Mouse (Mus musculus): Measurements from ENCODE around the gene Kcnk1. TPM values are rescaled to one million over a fixed set of nuclear protein-coding genes. Genes with fewer than 3 reads are reported as not detected.

The Kcnk1 gene
- total and polyA plus RNA-seq, 2 experiments, result 0.17 to 0.28 TPM

DNA sequence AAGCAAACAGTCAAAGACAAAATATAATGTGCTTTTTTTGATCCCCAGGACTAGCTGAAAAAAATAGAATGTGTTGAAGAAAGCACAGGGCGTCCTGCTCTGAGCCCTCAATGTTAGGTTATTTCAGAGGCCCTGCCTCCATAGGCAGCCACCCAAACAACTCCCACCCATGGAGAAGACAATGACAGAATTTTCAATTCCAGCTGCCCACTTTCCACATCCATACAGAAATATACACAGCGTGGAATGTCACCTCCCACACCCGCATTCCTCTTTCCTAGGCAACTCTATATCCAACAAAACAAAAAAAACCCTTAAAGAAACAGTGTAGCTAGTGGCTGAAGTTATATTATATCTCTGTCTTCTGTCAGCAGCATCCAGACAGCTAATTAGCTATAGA is 23.6 kb upstream of the Kcnk1 start:
- no peak overlapping the region for H3K4me3 ChIP-seq (ENCODE audit: insufficient read depth, low read depth, low read length)
- no peaks in the 10 kb centered on the region for H3K27me3 ChIP-seq (ENCODE audit: control insufficient read depth, insufficient read depth, low read length)
- no peak for TF ChIP-seq POLR2A (IDR thresholded peaks at IDR 0.05; ENCODE audit: extremely low read depth, insufficient read depth, low read length)
- TF ChIP-seq CTCF (IDR thresholded peaks at IDR 0.05; ENCODE audit: low read depth, low read length), result no peak
- no peaks in the 10 kb centered on the region for H3K36me3 ChIP-seq (ENCODE audit: control insufficient read depth, insufficient read depth, low read length)
- no peaks in the 10 kb centered on the region for H3K79me2 ChIP-seq (ENCODE audit: control insufficient read depth, insufficient read depth, low read length)
- DNase-seq (ENCODE audit: extremely low read depth, low read depth, low spot score), result no peak
- no peak overlapping the region for H3K9ac ChIP-seq (ENCODE audit: low read depth, low read length)
- H3K27ac ChIP-seq (replicated peaks; ENCODE audit: insufficient read depth, low read depth, low read length), result no peak overlapping the region
- WGBS, result 77% methylated on average over 3 of the region's 3 CpGs
- no peaks in the 10 kb centered on the region for H3K4me1 ChIP-seq (ENCODE audit: control insufficient read depth, insufficient read depth, low read length)

DNA sequence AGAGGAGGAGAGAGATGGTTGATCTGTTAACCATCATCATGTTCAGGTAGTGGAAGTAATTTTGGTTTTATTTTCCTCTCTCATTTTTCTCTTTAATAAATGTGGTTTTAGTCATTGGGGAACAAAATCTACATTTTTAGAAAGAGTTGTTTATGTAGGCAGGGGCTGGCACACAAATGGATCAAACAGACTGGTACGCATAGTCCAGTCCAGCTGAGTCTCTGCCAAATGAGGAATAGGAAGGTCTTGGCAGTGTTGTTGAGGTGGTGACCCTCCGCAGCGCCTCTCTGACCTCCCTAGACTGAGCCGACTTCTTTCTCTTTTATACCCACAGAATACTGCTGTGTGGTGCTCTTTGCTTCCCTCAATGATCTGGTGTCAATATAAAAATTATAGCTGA is 19.0 kb upstream of the Kcnk1 start:
- Histone ChIP-seq H3K36me3 (ENCODE audit: control insufficient read depth, insufficient read depth, low read length) (no peaks in the 10 kb centered on the region), H3K27me3 (ENCODE audit: control insufficient read depth, insufficient read depth, low read length) (no peaks in the 10 kb centered on the region), H3K4me3 (ENCODE audit: insufficient read depth, low read depth, low read length) (no peak overlapping the region), H3K9ac (ENCODE audit: low read depth, low read length) (no peak overlapping the region), H3K79me2 (ENCODE audit: control insufficient read depth, insufficient read depth, low read length) (no peaks in the 10 kb centered on the region), H3K27ac (replicated peaks; ENCODE audit: insufficient read depth, low read depth, low read length) (no peak overlapping the region), H3K4me1 (ENCODE audit: control insufficient read depth, insufficient read depth, low read length) (no peaks in the 10 kb centered on the region)
- no peak for TF ChIP-seq POLR2A (IDR thresholded peaks at IDR 0.05; ENCODE audit: extremely low read depth, insufficient read depth, low read length)
- TF ChIP-seq CTCF (IDR thresholded peaks at IDR 0.05; ENCODE audit: low read depth, low read length), result no peak
- WGBS, result 49% methylated on average over 4 of the region's 4 CpGs
- peak; percentile 50 for DNase-seq (ENCODE audit: extremely low read depth, low read depth, low spot score)

DNA sequence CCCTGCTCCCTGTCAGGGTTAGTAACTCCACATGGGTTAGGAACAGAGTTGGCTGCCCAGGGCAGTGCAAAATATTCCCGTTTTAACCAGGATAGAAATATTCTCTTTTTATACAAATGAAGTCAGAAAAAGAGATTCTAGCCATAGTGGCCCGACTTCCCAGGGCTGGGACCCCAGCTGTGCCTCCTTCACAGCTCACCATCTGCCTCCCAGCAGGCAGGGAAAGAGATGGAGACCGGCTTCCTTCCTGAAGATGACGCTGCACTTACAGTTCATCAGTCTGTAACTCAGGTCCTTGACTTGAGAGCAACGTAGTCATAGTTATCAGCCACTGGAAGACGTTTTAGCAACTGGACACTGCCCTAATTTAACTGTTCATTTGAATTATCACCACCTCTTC is 14.1 kb upstream of the Kcnk1 start:
- no peaks in the 10 kb centered on the region for H3K79me2 ChIP-seq (ENCODE audit: control insufficient read depth, insufficient read depth, low read length)
- no peak for DNase-seq (ENCODE audit: extremely low read depth, low read depth, low spot score)
- TF ChIP-seq POLR2A (IDR thresholded peaks at IDR 0.05; ENCODE audit: extremely low read depth, insufficient read depth, low read length) (no peak), CTCF (IDR thresholded peaks at IDR 0.05; ENCODE audit: low read depth, low read length) (no peak)
- no peaks in the 10 kb centered on the region for H3K36me3 ChIP-seq (ENCODE audit: control insufficient read depth, insufficient read depth, low read length)
- H3K9ac ChIP-seq (ENCODE audit: low read depth, low read length), result no peak overlapping the region
- 31% methylated on average over 6 of the region's 6 CpGs for WGBS
- no peak overlapping the region for H3K4me3 ChIP-seq (ENCODE audit: insufficient read depth, low read depth, low read length)
- no peaks in the 10 kb centered on the region for H3K27me3 ChIP-seq (ENCODE audit: control insufficient read depth, insufficient read depth, low read length)
- H3K27ac ChIP-seq (replicated peaks; ENCODE audit: insufficient read depth, low read depth, low read length), result no peak overlapping the region
- peaks cover 2% of the 10 kb centered on the region for H3K4me1 ChIP-seq (ENCODE audit: control insufficient read depth, insufficient read depth, low read length)

DNA sequence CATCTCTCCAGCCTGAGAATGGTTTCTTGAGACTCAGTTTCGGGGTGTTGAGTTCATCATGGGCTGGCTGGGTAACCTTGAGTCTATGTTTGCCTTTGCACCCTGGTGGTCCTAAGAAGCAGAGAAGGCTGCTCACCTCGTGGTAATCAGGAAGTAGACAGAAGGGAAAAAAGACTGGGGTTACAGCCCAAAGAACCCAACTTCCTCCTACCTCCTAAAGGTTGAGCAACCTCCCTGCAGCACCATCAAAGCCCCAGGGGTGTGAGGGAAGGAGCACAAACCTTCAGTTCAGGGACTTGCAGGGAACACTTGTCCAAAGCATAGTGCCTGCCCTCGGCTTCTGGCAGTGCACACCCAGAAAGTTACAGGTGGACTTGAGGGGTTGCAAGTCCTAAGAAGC is 11.5 kb upstream of the Kcnk1 start:
- WGBS, result 61% methylated on average over 3 of the region's 3 CpGs
- no peaks in the 10 kb centered on the region for H3K36me3 ChIP-seq (ENCODE audit: control insufficient read depth, insufficient read depth, low read length)

DNA sequence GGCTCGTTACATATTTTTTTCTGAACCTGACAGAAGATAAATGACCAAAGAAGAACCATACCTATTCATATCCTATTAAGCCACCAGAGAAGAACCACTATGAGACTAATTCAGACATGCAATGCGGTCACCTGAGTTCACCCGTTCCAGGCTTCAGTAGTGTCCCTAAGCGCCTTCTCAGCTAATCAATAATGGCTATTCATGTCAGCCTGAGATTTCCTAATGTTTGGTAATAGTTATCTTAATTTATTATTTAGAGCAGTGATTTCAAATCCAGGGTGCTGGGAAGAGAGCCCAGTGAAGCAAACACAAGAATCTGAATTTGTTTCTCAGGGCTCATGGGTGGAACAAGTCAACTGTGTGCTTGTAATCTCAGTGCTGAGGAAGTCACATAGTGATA is 10.8 kb upstream of the Kcnk1 start:
- 44% methylated on average over 4 of the region's 4 CpGs for WGBS
- TF ChIP-seq CTCF (IDR thresholded peaks at IDR 0.05; ENCODE audit: low read depth, low read length), result no peak
- TF ChIP-seq POLR2A (IDR thresholded peaks at IDR 0.05; ENCODE audit: extremely low read depth, insufficient read depth, low read length), result no peak
- peak; percentile 76 for DNase-seq (ENCODE audit: extremely low read depth, low read depth, low spot score)
- H3K36me3 ChIP-seq (ENCODE audit: control insufficient read depth, insufficient read depth, low read length), result no peaks in the 10 kb centered on the region
- no peaks in the 10 kb centered on the region for H3K27me3 ChIP-seq (ENCODE audit: control insufficient read depth, insufficient read depth, low read length)
- H3K79me2 ChIP-seq (ENCODE audit: control insufficient read depth, insufficient read depth, low read length), result no peaks in the 10 kb centered on the region
- no peak overlapping the region for H3K9ac ChIP-seq (ENCODE audit: low read depth, low read length)
- no peak overlapping the region for H3K4me3 ChIP-seq (ENCODE audit: insufficient read depth, low read depth, low read length)
- H3K4me1 ChIP-seq (ENCODE audit: control insufficient read depth, insufficient read depth, low read length), result peaks cover 2% of the 10 kb centered on the region
- H3K27ac ChIP-seq (replicated peaks; ENCODE audit: insufficient read depth, low read depth, low read length), result no peak overlapping the region

More for the DNA sequence above, 11.5 kb upstream of the Kcnk1 start:
- Histone ChIP-seq H3K27me3 (ENCODE audit: control insufficient read depth, insufficient read depth, low read length) (no peaks in the 10 kb centered on the region), H3K4me1 (ENCODE audit: control insufficient read depth, insufficient read depth, low read length) (peaks cover 2% of the 10 kb centered on the region), H3K4me3 (ENCODE audit: insufficient read depth, low read depth, low read length) (no peak overlapping the region), H3K79me2 (ENCODE audit: control insufficient read depth, insufficient read depth, low read length) (no peaks in the 10 kb centered on the region), H3K9ac (ENCODE audit: low read depth, low read length) (no peak overlapping the region), H3K27ac (replicated peaks; ENCODE audit: insufficient read depth, low read depth, low read length) (no peak overlapping the region)
- TF ChIP-seq CTCF (IDR thresholded peaks at IDR 0.05; ENCODE audit: low read depth, low read length), result no peak
- no peak for DNase-seq (ENCODE audit: extremely low read depth, low read depth, low spot score)

DNA sequence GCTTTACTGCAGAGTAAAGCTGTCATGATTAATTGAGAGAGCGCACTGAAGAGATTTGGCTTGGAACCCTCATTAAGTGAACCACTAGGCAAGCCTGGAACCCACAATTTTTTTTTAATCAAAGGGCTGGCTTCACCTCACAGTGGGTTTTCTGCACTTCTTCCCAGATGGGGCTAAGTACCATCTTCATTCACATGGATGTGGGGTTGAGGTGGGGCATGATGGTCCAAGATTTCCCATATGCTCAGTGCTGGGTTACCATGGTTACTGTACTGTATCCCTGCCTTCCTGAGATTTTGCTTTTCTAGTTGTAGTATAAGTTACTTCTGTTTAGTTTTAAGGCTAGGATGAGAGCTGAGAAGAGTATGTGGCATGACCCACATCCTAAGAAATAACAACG is 9.6 kb upstream of the Kcnk1 start:
- Histone ChIP-seq H3K27ac (replicated peaks; ENCODE audit: insufficient read depth, low read depth, low read length) (no peak overlapping the region), H3K4me3 (ENCODE audit: insufficient read depth, low read depth, low read length) (no peak overlapping the region), H3K4me1 (ENCODE audit: control insufficient read depth, insufficient read depth, low read length) (peaks cover 2% of the 10 kb centered on the region), H3K9ac (ENCODE audit: low read depth, low read length) (no peak overlapping the region), H3K27me3 (ENCODE audit: control insufficient read depth, insufficient read depth, low read length) (no peaks in the 10 kb centered on the region), H3K79me2 (ENCODE audit: control insufficient read depth, insufficient read depth, low read length) (no peaks in the 10 kb centered on the region), H3K36me3 (ENCODE audit: control insufficient read depth, insufficient read depth, low read length) (no peaks in the 10 kb centered on the region)
- no peak for DNase-seq (ENCODE audit: extremely low read depth, low read depth, low spot score)
- 96% methylated on average over 2 of the region's 2 CpGs for WGBS
- TF ChIP-seq POLR2A (IDR thresholded peaks at IDR 0.05; ENCODE audit: extremely low read depth, insufficient read depth, low read length) (no peak), CTCF (IDR thresholded peaks at IDR 0.05; ENCODE audit: low read depth, low read length) (no peak)
